Mouse (Mus musculus): ENCODE data around the gene Lrrc75a. TPM values are rescaled to one million over a fixed set of nuclear protein-coding genes. Genes with fewer than 3 reads are reported as not detected.

Lrrc75a gene
- polyA plus RNA-seq, 1 experiment from 2014 or later = 3.4 TPM

- Histone ChIP-seq H3K9ac (peak overlapping the region; percentile 28; the same call in 1 of the 2 replicates), H3K27me3 (replicated peaks) (no peaks in the 10 kb centered on the region), H3K36me3 (no peaks in the 10 kb centered on the region), H3K4me2 (peak overlapping the region; percentile 58), H3K27ac (no peak overlapping the region), H3K4me3 (0 out of 2 replicates have a peak overlapping the region, but pooled peaks have one; percentile 8), H3K4me1 (peaks cover 44% of the 10 kb centered on the region), H3K9me3 (replicated peaks) (no peaks in the 10 kb centered on the region)
- ATAC-seq = no peak
- WGBS (ENCODE audit: insufficient replicate concordance) = 8% methylated on average over 11 of the region's 11 CpGs
Measured at GRCm38 (mm10) chr11:62630225-62630821, 18.0 kb downstream of the Lrrc75a start.

GRCm38 (mm10) chr11:62629352-62630224, 18.7 kb downstream of the Lrrc75a start:
- Histone ChIP-seq H3K4me2 (peak overlapping the region; percentile 58), H3K27ac (peak overlapping the region; percentile 49; the same call in 1 of the 2 replicates), H3K36me3 (no peaks in the 10 kb centered on the region), H3K9me3 (replicated peaks) (no peaks in the 10 kb centered on the region), H3K4me1 (peaks cover 48% of the 10 kb centered on the region), H3K4me3 (0 out of 2 replicates have a peak overlapping the region, but pooled peaks have one; percentile 8), H3K9ac (peak overlapping the region; percentile 28; the same call in 1 of the 2 replicates), H3K27me3 (replicated peaks) (no peaks in the 10 kb centered on the region)
- 7% methylated on average over 9 of the region's 9 CpGs for WGBS (ENCODE audit: insufficient replicate concordance)
- no peak for ATAC-seq

GRCm38 (mm10) chr11:62624341-62625291, 23.7 kb downstream of the Lrrc75a start:
- no peak overlapping the region for H3K4me3 ChIP-seq
- H3K27me3 ChIP-seq (replicated peaks) = no peaks in the 10 kb centered on the region
- peak overlapping the region; percentile 43 for H3K27ac ChIP-seq
- WGBS (ENCODE audit: insufficient replicate concordance) = 47% methylated on average over 10 of the region's 10 CpGs
- H3K36me3 ChIP-seq = peaks cover 3% of the 10 kb centered on the region; the same call in 1 of the 2 replicates
- peak; percentile 87 for ATAC-seq
- peaks cover 53% of the 10 kb centered on the region for H3K4me1 ChIP-seq
- H3K9me3 ChIP-seq (replicated peaks) = no peaks in the 10 kb centered on the region
- no peak overlapping the region for H3K4me2 ChIP-seq
- H3K9ac ChIP-seq = no peak overlapping the region

GRCm38 (mm10) chr11:62622850-62623249, 25.5 kb downstream of the Lrrc75a start:
- Histone ChIP-seq H3K9ac (no peak overlapping the region), H3K27ac (no peak overlapping the region), H3K4me1 (peaks cover 40% of the 10 kb centered on the region), H3K4me2 (no peak overlapping the region), H3K36me3 (peaks cover 3% of the 10 kb centered on the region; the same call in 1 of the 2 replicates), H3K9me3 (replicated peaks) (no peaks in the 10 kb centered on the region), H3K27me3 (replicated peaks) (no peaks in the 10 kb centered on the region), H3K4me3 (no peak overlapping the region)
- ATAC-seq = no peak
- 68% methylated on average over 4 of the region's 4 CpGs for WGBS (ENCODE audit: insufficient replicate concordance)

GRCm38 (mm10) chr11:62621586-62622283, 26.6 kb downstream of the Lrrc75a start:
- WGBS (ENCODE audit: insufficient replicate concordance) = 68% methylated on average over 4 of the region's 4 CpGs
- no peak overlapping the region for H3K27ac ChIP-seq
- no peak for ATAC-seq
- H3K9ac ChIP-seq = no peak overlapping the region
- H3K27me3 ChIP-seq (replicated peaks) = no peaks in the 10 kb centered on the region
- H3K4me3 ChIP-seq = no peak overlapping the region
- H3K4me1 ChIP-seq = peaks cover 40% of the 10 kb centered on the region
- no peaks in the 10 kb centered on the region for H3K9me3 ChIP-seq (replicated peaks)
- no peak overlapping the region for H3K4me2 ChIP-seq
- H3K36me3 ChIP-seq = peaks cover 3% of the 10 kb centered on the region; the same call in 1 of the 2 replicates

- no peak overlapping the region for H3K27ac ChIP-seq
- H3K9me3 ChIP-seq (replicated peaks) = no peaks in the 10 kb centered on the region
- no peak overlapping the region for H3K4me2 ChIP-seq
- ATAC-seq = no peak
- H3K4me1 ChIP-seq = peaks cover 40% of the 10 kb centered on the region
- WGBS (ENCODE audit: insufficient replicate concordance) = 65% methylated on average over 8 of the region's 8 CpGs
- H3K36me3 ChIP-seq = peaks cover 3% of the 10 kb centered on the region; the same call in 1 of the 2 replicates
- no peak overlapping the region for H3K4me3 ChIP-seq
- no peak overlapping the region for H3K9ac ChIP-seq
- H3K27me3 ChIP-seq (replicated peaks) = no peaks in the 10 kb centered on the region
Measured at GRCm38 (mm10) chr11:62621079-62621478, 27.2 kb downstream of the Lrrc75a start.

GRCm38 (mm10) chr11:62615456-62615855, 32.9 kb downstream of the Lrrc75a start:
- no peak overlapping the region for H3K4me2 ChIP-seq
- H3K9me3 ChIP-seq (replicated peaks) = no peaks in the 10 kb centered on the region
- 75% methylated on average over 4 of the region's 4 CpGs for WGBS (ENCODE audit: insufficient replicate concordance)
- H3K27me3 ChIP-seq (replicated peaks) = peaks cover 6% of the 10 kb centered on the region; the same call in 1 of the 2 replicates
- H3K4me3 ChIP-seq = no peak overlapping the region
- no peak overlapping the region for H3K9ac ChIP-seq
- no peak for ATAC-seq
- H3K27ac ChIP-seq = no peak overlapping the region
- peaks cover 3% of the 10 kb centered on the region; the same call in 1 of the 2 replicates for H3K36me3 ChIP-seq
- H3K4me1 ChIP-seq = peaks cover 10% of the 10 kb centered on the region

GRCm38 (mm10) chr11:62614876-62615410, 33.4 kb downstream of the Lrrc75a start:
- Histone ChIP-seq H3K4me2 (no peak overlapping the region), H3K9ac (no peak overlapping the region), H3K27me3 (replicated peaks) (peaks cover 6% of the 10 kb centered on the region; the same call in 1 of the 2 replicates), H3K4me3 (no peak overlapping the region), H3K9me3 (replicated peaks) (no peaks in the 10 kb centered on the region), H3K27ac (no peak overlapping the region), H3K4me1 (peaks cover 10% of the 10 kb centered on the region), H3K36me3 (peaks cover 4% of the 10 kb centered on the region; the same call in 1 of the 2 replicates)
- WGBS (ENCODE audit: insufficient replicate concordance) = 74% methylated on average over 8 of the region's 8 CpGs
- ATAC-seq = no peak

GRCm38 (mm10) chr11:62613657-62614365, 34.5 kb downstream of the Lrrc75a start:
- Histone ChIP-seq H3K4me3 (no peak overlapping the region), H3K9ac (no peak overlapping the region), H3K27ac (no peak overlapping the region), H3K27me3 (replicated peaks) (peaks cover 6% of the 10 kb centered on the region; the same call in 1 of the 2 replicates), H3K4me2 (peak overlapping the region; percentile 28), H3K4me1 (peaks cover 10% of the 10 kb centered on the region), H3K9me3 (replicated peaks) (no peaks in the 10 kb centered on the region), H3K36me3 (peaks cover 12% of the 10 kb centered on the region; the same call in 1 of the 2 replicates)
- peak; percentile 71 for ATAC-seq
- WGBS (ENCODE audit: insufficient replicate concordance) = 31% methylated on average over 19 of the region's 19 CpGs

GRCm38 (mm10) chr11:62612604-62613003, 35.7 kb downstream of the Lrrc75a start:
- Histone ChIP-seq H3K36me3 (peaks cover 24% of the 10 kb centered on the region), H3K4me1 (peaks cover 10% of the 10 kb centered on the region), H3K9ac (no peak overlapping the region), H3K9me3 (replicated peaks) (no peaks in the 10 kb centered on the region), H3K4me2 (no peak overlapping the region), H3K27ac (no peak overlapping the region), H3K27me3 (replicated peaks) (peaks cover 6% of the 10 kb centered on the region; the same call in 1 of the 2 replicates), H3K4me3 (no peak overlapping the region)
- no peak for ATAC-seq
- 78% methylated on average over 10 of the region's 10 CpGs for WGBS (ENCODE audit: insufficient replicate concordance)
